Mouse (Mus musculus): ENCODE measurements around the gene Otop3. TPM values are rescaled to one million over a fixed set of nuclear protein-coding genes. Genes with fewer than 3 reads are reported as not detected.
A peak's percentile ranks its signal among the peaks of the same experiment; 100 is the strongest.

The Otop3 gene
- polyA plus RNA-seq, 1 experiment, result not detected

DNA sequence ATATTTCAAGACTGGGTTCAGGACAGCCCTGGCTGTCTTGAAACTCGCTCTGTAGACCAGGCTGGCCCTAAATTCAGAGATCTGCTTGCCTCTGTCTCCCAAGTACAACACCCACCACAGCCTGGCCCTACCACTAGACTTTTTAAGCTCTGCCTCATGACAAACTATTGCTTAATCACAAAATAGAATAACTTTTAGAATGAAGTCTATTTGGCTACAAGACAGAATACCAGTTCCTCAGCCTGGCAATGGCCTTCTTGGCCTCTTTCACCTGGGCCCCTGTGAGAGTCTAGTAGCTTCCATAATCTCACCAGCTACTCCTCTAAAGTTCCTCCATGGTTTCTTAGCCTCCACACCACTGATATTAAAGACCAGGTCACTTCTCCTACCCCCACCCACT lies 44.2 kb upstream of the Otop3 start:
- Histone ChIP-seq H3K4me3 (ENCODE audit: insufficient read depth, poor library complexity, severe bottlenecking) (no peak overlapping the region), H3K36me3 (ENCODE audit: control insufficient read depth, insufficient read depth) (no peaks in the 10 kb centered on the region), H3ac (ENCODE audit: control insufficient read depth, insufficient read length, low read depth) (peak overlapping the region; percentile 3), H3K79me3 (ENCODE audit: low read depth) (no peaks in the 10 kb centered on the region), H3K27me3 (ENCODE audit: control insufficient read depth, insufficient read depth, insufficient read length) (no peaks in the 10 kb centered on the region), H3K79me2 (ENCODE audit: control insufficient read depth, insufficient read depth) (no peaks in the 10 kb centered on the region)
- TF ChIP-seq CTCF (IDR thresholded peaks at IDR 0.05; ENCODE audit: control insufficient read depth, insufficient read depth, insufficient read length) (no peak), MYOD1 (IDR thresholded peaks at IDR 0.05; ENCODE audit: control insufficient read depth, insufficient read length, low read depth) (no peak), MYOG (IDR thresholded peaks at IDR 0.05; ENCODE audit: control insufficient read depth, extremely low read depth, insufficient read length) (no peak), CEBPB (IDR thresholded peaks at IDR 0.05; ENCODE audit: low read depth) (peak; percentile 50), USF1 (IDR thresholded peaks at IDR 0.05; ENCODE audit: low read depth) (no peak)

DNA sequence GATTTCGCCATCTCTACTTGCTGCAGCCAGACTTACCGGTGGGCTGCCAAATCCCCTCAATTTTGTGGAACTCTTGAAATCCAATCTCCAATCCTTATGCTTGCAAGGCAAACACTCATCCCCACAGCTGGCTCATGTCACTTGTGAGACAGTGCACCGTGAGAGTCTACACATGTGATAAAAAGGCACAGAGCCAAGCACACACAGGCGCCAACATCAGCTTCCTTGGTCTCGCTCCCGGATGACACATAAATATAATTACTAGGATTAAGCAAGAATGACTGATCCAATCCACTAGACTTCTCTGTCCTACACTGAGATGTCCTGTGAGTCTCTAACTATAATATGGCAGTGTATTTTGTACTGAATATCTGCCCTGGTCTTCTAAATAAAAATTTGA lies 43.6 kb upstream of the Otop3 start:
- Histone ChIP-seq H3K27me3 (ENCODE audit: control insufficient read depth, insufficient read depth, insufficient read length) (no peaks in the 10 kb centered on the region), H3K79me2 (ENCODE audit: control insufficient read depth, insufficient read depth) (no peaks in the 10 kb centered on the region), H3K79me3 (ENCODE audit: low read depth) (no peaks in the 10 kb centered on the region), H3K4me3 (ENCODE audit: insufficient read depth, poor library complexity, severe bottlenecking) (no peak overlapping the region), H3K36me3 (ENCODE audit: control insufficient read depth, insufficient read depth) (no peaks in the 10 kb centered on the region), H3ac (ENCODE audit: control insufficient read depth, insufficient read length, low read depth) (no peak overlapping the region)
- TF ChIP-seq FOSL1 (IDR thresholded peaks at IDR 0.05; ENCODE audit: insufficient read depth, low read length, poor library complexity, severe bottlenecking), result peak; percentile 38
- TF ChIP-seq CEBPB (IDR thresholded peaks at IDR 0.05; ENCODE audit: low read depth), result peak; percentile 95
- no peak for TF ChIP-seq MYOG (IDR thresholded peaks at IDR 0.05; ENCODE audit: control insufficient read depth, extremely low read depth, insufficient read length)
- TF ChIP-seq USF1 (IDR thresholded peaks at IDR 0.05; ENCODE audit: low read depth), result peak; percentile 26
- TF ChIP-seq MYOD1 (IDR thresholded peaks at IDR 0.05; ENCODE audit: control insufficient read depth, insufficient read length, low read depth), result peak; percentile 77
- peak; percentile 61 for TF ChIP-seq MAX (IDR thresholded peaks at IDR 0.05)
- no peak for TF ChIP-seq CTCF (IDR thresholded peaks at IDR 0.05; ENCODE audit: control insufficient read depth, insufficient read depth, insufficient read length)

DNA sequence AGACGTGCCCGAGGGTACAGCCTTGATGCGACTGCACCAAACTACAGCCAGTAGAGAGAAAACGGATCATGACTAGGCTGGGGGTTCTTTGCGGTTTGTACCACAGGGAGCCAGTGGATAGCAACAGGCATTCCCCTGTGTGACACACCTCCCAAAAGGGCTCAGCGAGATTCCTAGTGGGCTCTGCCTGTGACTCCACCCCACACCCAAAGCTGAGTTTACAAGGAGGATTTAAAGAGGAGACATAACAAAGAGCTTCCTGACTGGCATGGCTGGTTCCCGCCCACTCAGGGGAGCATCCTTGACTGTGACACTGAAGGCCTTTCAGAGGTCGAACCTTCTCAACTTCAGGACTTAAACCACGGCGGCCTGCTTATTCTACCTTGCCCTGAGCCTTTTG lies 43.0 kb upstream of the Otop3 start:
- H3K79me2 ChIP-seq (ENCODE audit: control insufficient read depth, insufficient read depth), result no peaks in the 10 kb centered on the region
- H3ac ChIP-seq (ENCODE audit: control insufficient read depth, insufficient read length, low read depth), result no peak overlapping the region
- no peaks in the 10 kb centered on the region for H3K79me3 ChIP-seq (ENCODE audit: low read depth)
- H3K36me3 ChIP-seq (ENCODE audit: control insufficient read depth, insufficient read depth), result no peaks in the 10 kb centered on the region
- TF ChIP-seq USF1 (IDR thresholded peaks at IDR 0.05; ENCODE audit: low read depth) (no peak), MYOD1 (IDR thresholded peaks at IDR 0.05; ENCODE audit: control insufficient read depth, insufficient read length, low read depth) (no peak), MYOG (IDR thresholded peaks at IDR 0.05; ENCODE audit: control insufficient read depth, extremely low read depth, insufficient read length) (no peak), FOSL1 (IDR thresholded peaks at IDR 0.05; ENCODE audit: insufficient read depth, low read length, poor library complexity, severe bottlenecking) (no peak), MAX (IDR thresholded peaks at IDR 0.05) (peak; percentile 60), CTCF (IDR thresholded peaks at IDR 0.05; ENCODE audit: control insufficient read depth, insufficient read depth, insufficient read length) (no peak), CEBPB (IDR thresholded peaks at IDR 0.05; ENCODE audit: low read depth) (no peak)
- H3K27me3 ChIP-seq (ENCODE audit: control insufficient read depth, insufficient read depth, insufficient read length), result no peaks in the 10 kb centered on the region
- no peak overlapping the region for H3K4me3 ChIP-seq (ENCODE audit: insufficient read depth, poor library complexity, severe bottlenecking)

DNA sequence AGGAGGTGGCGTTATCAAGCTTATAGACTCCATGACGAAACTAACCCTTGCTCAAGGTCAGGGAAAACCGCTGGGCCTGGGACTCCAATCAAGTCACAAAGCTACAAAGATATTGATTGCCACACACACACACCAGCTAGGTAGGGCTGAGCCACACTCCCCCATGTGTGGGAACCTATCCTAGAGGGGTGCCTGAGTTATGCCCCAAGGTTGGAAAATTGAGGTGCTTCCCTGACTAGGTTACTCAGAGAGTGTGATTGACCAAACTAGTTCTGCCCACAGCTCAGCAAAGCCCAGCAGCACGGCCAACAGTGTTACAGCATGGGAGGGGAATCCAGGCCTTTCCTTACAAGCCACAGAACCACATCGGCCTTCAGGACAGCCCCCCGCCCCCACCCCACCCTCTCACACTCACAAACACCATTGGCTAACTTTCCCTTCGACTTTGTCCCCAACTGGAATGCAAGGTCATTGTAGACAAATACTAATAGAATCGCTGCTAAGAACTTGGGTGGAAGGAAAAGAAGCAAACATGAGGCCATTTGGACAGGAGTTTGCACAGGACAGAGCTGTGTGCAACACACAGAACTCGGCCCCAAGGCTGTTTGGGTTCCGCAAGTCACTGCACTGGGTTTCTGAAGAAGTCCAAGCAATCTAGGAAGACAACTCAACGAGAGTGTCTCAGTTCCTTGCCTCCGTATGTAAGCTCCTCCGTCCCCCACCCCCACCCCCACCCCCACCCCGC lies 41.7 kb upstream of the Otop3 start:
- Histone ChIP-seq H3K79me3 (ENCODE audit: low read depth) (no peaks in the 10 kb centered on the region), H3K36me3 (ENCODE audit: control insufficient read depth, insufficient read depth) (no peaks in the 10 kb centered on the region), H3K27me3 (ENCODE audit: control insufficient read depth, insufficient read depth, insufficient read length) (no peaks in the 10 kb centered on the region), H3K4me3 (ENCODE audit: insufficient read depth, poor library complexity, severe bottlenecking) (no peak overlapping the region), H3ac (ENCODE audit: control insufficient read depth, insufficient read length, low read depth) (no peak overlapping the region), H3K79me2 (ENCODE audit: control insufficient read depth, insufficient read depth) (no peaks in the 10 kb centered on the region)
- no peak for TF ChIP-seq USF1 (IDR thresholded peaks at IDR 0.05; ENCODE audit: low read depth)
- TF ChIP-seq MYOD1 (IDR thresholded peaks at IDR 0.05; ENCODE audit: control insufficient read depth, insufficient read length, low read depth), result no peak
- no peak for TF ChIP-seq FOSL1 (IDR thresholded peaks at IDR 0.05; ENCODE audit: insufficient read depth, low read length, poor library complexity, severe bottlenecking)
- TF ChIP-seq CTCF (IDR thresholded peaks at IDR 0.05; ENCODE audit: control insufficient read depth, insufficient read depth, insufficient read length), result no peak

DNA sequence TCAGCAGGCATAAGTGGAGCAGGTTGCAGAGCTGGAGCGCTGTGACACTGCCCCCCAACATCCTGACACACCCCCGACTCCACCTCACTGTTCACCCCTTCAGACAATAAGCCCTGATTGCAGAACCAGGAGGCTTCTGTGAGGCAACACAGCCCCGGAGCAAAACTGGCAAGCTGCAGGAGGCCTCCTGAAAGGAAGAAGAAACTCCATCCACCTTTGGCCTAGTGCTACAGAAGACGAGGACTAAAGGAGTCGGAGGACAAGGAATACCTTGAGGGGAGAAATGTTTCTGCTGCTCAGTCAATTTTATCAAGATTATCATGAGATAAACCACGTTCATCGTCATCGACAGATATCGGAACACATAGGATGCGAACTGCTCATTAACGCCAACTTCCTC lies 38.6 kb upstream of the Otop3 start:
- no peak overlapping the region for H3ac ChIP-seq (ENCODE audit: control insufficient read depth, insufficient read length, low read depth)
- H3K79me2 ChIP-seq (ENCODE audit: control insufficient read depth, insufficient read depth), result no peaks in the 10 kb centered on the region
- H3K79me3 ChIP-seq (ENCODE audit: low read depth), result no peaks in the 10 kb centered on the region
- no peaks in the 10 kb centered on the region for H3K27me3 ChIP-seq (ENCODE audit: control insufficient read depth, insufficient read depth, insufficient read length)
- H3K36me3 ChIP-seq (ENCODE audit: control insufficient read depth, insufficient read depth), result no peaks in the 10 kb centered on the region
- TF ChIP-seq MYOD1 (IDR thresholded peaks at IDR 0.05; ENCODE audit: control insufficient read depth, insufficient read length, low read depth), result no peak
- TF ChIP-seq FOSL1 (IDR thresholded peaks at IDR 0.05; ENCODE audit: insufficient read depth, low read length, poor library complexity, severe bottlenecking), result no peak
- TF ChIP-seq MYOG (IDR thresholded peaks at IDR 0.05; ENCODE audit: control insufficient read depth, extremely low read depth, insufficient read length), result no peak
- no peak for TF ChIP-seq CTCF (IDR thresholded peaks at IDR 0.05; ENCODE audit: control insufficient read depth, insufficient read depth, insufficient read length)
- TF ChIP-seq CEBPB (IDR thresholded peaks at IDR 0.05; ENCODE audit: low read depth), result no peak
- no peak for TF ChIP-seq MAX (IDR thresholded peaks at IDR 0.05)
- TF ChIP-seq USF1 (IDR thresholded peaks at IDR 0.05; ENCODE audit: low read depth), result no peak
- no peak overlapping the region for H3K4me3 ChIP-seq (ENCODE audit: insufficient read depth, poor library complexity, severe bottlenecking)

Data from C2C12 (cell line).